Mouse (Mus musculus) embryonic fibroblast, embryonic 13.5 days (primary cell): Measurements from ENCODE around the gene Negr1. TPM values are rescaled to one million over a fixed set of nuclear protein-coding genes. Genes with fewer than 3 reads are reported as not detected.

Source experiments
- H3K27ac ChIP-seq: 2 replicates; pipeline ENCODE4 v1.5.1; 2012; ENCODE audit warnings: low read length, control low read depth, inconsistent platforms; ENCODE audit not compliant: insufficient read depth
- H3K4me1 ChIP-seq: 2 replicates; pipeline ENCODE4 v1.6.1; 2011; ENCODE audit warnings: low read length; ENCODE audit not compliant: control insufficient read depth, insufficient read depth
- H3K4me3 ChIP-seq: 2 replicates; pipeline ENCODE4 v1.5.1; 2011; ENCODE audit warnings: mild to moderate bottlenecking, control low read depth, low read length; ENCODE audit not compliant: insufficient read depth
- CTCF ChIP-seq: IDR thresholded peaks from 2 replicates; pipeline ENCODE4 v1.5.1; 2011; ENCODE audit warnings: mild to moderate bottlenecking, control low read depth, low read length, moderate library complexity, borderline replicate concordance; ENCODE audit not compliant: insufficient read depth
- POLR2A ChIP-seq: IDR thresholded peaks from 2 replicates; pipeline ENCODE4 v1.6.1; 2011; ENCODE audit warnings: low read depth, mild to moderate bottlenecking, control low read depth, low read length, moderate library complexity
- polyA plus RNA-seq: library from polyadenylated mRNA; stranded (reverse); fragments of >200 nt; gene quantifications from 2 replicates; pipeline ENCODE4 v1.2.4, GENCODE M21; 2011; ENCODE audit warnings: low read depth; ENCODE audit not compliant: missing spikeins, insufficient read length

Gene Negr1
- polyA plus RNA-seq = 2.2 and 2.4 TPM in 2 replicates

DNA sequence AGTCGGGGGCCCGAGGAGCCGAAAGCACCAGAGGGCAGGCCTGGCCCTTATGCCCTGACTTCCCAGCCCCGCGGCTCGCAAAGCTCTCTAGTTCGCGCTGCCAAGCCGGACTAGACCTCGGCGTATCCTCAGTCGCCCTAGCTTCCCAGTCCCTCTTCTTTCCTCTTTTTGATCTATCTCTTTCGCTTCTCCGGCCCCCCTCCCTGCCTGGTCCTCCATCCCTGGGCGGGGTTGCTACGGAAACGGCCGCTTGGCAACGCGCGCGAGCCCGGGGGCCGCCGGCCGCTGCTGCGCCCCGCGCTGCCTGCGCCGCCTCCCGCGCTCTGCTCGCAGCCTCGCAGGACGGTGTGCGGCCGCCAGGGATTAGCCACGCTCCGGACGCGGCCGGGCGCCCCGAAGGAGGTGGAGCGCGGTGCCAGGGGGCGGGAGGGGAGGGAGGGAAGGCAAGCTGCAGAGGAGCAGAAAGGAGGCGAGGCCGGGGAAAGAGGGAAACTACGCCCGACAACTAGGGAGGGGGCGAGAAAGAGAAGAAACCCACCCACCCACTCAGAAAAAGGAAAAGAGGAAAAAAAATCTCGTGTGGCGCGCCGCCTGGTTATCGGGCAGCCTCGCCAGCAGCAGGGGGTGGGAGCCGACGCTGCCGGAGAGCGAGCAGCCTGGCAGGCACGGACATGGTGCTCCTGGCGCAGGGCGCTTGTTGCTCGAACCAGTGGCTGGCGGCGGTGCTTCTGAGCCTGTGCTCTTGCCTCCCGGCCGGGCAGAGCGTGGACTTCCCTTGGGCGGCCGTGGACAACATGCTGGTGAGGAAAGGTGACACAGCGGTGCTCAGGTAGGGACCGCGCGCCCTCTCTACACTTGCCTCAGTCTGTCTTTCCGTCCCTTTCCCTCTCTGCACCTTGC lies at the start of gene Negr1:
Negr1 (plus strand) TSS at position 271 of the 900 bp plus-strand sequence.
- Histone ChIP-seq H3K27ac (peak within 1 kb of the TSS; percentile 11; the same call in 1 of the 2 replicates), H3K4me1 (peaks cover 6% of the 10 kb centered on the region), H3K4me3 (peak within 1 kb of the TSS; percentile 75)
- no peak; the same call in 1 of the 2 replicates for TF ChIP-seq POLR2A
- TF ChIP-seq CTCF = no peak

DNA sequence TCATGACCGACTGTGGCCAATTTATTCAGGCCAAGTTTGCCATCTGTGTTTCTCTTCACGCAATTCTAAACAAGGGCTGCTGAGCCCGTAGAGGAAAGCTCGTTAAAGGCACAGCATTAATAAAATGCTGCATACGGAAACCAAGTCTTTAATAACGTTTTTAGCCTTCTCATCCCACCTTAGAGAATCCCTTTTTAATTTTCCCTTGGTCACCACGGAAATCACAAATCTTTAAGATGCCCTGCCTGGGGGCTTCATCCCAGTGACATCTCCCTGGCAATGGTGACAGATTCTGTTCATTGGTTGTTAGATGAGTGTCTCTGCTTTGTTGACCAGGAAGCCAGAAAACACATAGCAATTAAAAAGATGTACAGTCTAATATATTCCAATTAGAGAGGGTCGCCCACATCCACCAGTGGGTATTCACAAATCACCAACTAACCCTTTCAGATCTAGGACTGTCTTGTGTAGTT lies 35.1 kb upstream of the Negr1 start:
- Histone ChIP-seq H3K4me1 (no peaks in the 10 kb centered on the region), H3K27ac (no peak overlapping the region), H3K4me3 (no peak overlapping the region)
- TF ChIP-seq POLR2A (no peak), CTCF (no peak)

DNA sequence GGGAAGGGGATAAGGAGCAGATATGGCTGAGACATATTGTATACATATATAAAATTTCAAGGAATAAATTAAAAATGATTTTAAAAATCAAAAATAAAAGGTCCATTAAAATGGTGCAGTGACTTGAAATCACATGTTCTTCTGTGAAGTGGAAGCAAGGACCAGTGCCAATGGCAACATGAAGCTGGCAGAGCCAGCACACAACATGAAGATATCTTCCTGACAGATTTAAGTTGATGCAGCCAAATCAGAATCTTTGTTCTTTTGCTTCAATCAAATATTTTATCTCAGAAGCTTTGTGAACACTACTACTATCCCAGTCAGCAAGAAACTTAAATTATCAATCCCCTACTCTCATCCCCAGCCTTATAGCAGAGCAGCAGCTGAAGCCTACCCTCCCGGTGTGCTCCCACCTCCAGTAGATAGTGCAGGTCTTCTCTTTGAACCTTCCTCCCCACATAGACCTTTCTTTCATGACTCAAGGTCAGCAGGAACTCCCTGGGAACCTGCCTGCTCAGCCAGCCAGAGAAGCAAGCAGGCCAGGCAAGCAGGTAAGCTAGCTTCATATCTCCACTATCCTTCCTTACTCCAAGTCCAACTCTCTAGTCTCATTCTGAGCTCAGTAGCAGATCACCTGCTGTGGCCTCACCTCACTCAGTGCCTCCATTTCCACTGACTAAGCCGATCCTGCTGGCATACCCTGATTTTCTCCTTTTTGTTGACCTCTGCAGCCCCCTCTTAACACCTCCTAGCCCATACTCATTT lies 34.2 kb upstream of the Negr1 start:
- Histone ChIP-seq H3K4me3 (no peak overlapping the region), H3K4me1 (no peaks in the 10 kb centered on the region), H3K27ac (no peak overlapping the region)
- no peak for TF ChIP-seq CTCF
- TF ChIP-seq POLR2A = no peak

DNA sequence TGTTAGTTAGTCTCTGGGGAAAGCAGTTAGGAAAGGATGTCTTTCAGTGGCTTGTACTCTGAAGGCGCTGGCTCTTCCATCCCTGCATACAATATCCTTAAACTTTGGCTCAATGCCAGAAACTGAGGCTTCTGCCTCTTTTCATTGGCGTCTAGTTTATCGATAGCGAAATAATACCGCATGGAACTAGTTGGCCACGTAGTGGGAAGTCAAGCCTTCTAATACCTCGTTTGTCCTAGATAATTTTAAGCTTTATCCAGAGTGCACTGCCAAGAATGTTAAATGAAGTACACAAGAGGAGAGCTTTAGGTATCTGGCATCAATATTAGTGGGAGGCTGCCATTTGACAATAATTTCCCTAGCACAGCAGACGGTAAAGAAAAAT lies 2.2 kb upstream of the Negr1 start:
- no peak overlapping the region for H3K4me3 ChIP-seq

DNA sequence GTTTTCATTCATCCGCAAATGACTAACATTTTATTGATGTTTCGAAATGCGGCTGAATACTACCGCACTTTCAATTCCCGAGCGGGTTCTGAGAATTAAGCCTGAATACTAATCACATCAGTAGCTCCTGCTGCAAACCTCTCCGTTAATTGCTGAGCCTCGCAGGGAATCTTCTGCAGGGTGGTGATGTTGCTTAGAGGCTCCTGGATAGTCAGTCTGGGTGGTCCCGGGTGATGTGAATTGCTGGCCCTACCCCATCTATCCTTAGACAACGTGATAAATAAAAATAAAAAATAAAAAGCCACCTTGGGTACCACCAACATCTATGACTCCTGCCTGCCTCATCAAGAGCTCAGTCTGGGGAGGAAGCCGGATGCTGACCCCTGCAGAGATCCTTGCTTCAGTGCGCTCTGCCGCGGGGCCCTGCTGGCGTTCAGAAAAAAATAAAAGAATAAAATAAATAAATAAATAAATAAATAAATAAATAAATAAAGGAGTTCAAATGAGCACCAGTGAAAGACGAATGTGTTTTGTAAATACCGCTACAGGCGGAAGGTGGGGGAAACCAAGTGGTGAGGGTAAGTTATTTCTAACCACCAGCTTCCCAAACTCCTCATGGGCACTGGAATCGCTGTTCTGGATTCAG lies 1.6 kb upstream of the Negr1 start:
- TF ChIP-seq POLR2A (no peak), CTCF (no peak)
- peak overlapping the region; percentile 41; the same call in 1 of the 2 replicates for H3K4me3 ChIP-seq
- H3K27ac ChIP-seq = no peak overlapping the region
- peaks cover 6% of the 10 kb centered on the region for H3K4me1 ChIP-seq

More for the DNA sequence above, 2.2 kb upstream of the Negr1 start:
- Histone ChIP-seq H3K27ac (no peak overlapping the region), H3K4me1 (peaks cover 6% of the 10 kb centered on the region)
- TF ChIP-seq POLR2A (no peak), CTCF (no peak)

DNA sequence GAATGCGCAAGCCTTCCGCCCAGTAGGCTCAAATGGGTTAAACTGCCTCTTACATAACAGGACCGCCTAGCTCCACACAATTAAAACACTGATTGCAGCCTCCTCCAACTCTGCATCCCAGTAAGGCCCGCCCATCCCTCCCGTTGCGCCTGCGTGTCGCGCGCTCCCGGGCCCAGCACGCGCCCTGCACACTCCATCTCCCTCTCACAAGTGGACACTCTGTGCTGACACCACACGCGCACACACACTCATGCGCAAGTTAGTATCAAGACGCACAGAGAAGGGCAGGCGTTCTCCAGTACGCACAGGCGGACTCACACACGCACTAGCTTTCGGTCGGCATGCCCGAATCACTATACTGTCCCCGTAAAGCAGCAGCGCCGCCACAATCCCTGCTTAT lies 828 bp upstream of the Negr1 start:
- peak overlapping the region; percentile 41 for H3K4me3 ChIP-seq
- no peak overlapping the region for H3K27ac ChIP-seq
- peaks cover 6% of the 10 kb centered on the region for H3K4me1 ChIP-seq
- 0 out of 2 replicates have a peak, but pooled peaks have one; percentile 0 for TF ChIP-seq CTCF
- TF ChIP-seq POLR2A = peak; percentile 92

DNA sequence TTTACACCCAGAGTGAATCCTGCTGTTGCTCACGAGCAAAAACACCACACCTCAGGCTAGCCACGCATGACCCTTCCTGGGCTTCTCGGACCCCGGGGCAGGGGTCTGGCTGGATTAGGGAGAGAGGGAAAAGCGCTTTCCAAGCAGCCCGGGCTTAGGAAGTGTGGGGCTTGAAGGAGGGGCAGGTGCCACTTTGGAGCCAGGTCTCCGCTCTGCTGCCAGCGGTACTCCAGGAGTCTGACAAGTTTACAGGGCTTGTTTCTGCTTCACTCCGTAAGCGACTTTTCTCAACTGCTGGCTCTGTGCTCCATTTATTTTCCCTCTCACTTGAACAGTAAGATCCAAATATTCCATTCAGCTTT lies 811 bp downstream of the Negr1 start:
- peaks cover 5% of the 10 kb centered on the region for H3K4me1 ChIP-seq
- H3K27ac ChIP-seq = no peak overlapping the region
- peak overlapping the region; percentile 75 for H3K4me3 ChIP-seq
- TF ChIP-seq POLR2A (no peak), CTCF (no peak)

DNA sequence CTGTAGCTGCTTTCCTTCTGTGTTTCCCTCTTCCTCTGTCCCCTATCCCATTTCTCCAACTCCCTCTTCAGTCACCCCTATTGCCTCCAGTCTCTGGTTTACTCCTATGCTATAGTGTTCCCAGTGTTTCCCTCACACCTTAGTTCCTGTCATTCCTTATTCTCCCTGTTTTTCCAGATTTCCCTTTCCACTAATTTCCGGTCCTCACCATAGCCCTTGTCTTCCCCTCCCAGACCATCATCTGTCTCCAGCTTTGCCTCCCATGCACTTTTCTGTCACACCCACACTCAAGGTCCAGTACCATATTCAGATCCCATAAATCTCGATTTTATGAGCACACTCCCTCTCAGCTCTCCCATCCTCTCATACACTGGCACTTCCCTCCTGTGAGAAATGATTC lies 1.2 kb downstream of the Negr1 start:
- TF ChIP-seq CTCF = no peak
- no peak for TF ChIP-seq POLR2A
- H3K4me1 ChIP-seq = peaks cover 1% of the 10 kb centered on the region; the same call in 1 of the 2 replicates
- H3K27ac ChIP-seq = no peak overlapping the region
- no peak overlapping the region for H3K4me3 ChIP-seq

DNA sequence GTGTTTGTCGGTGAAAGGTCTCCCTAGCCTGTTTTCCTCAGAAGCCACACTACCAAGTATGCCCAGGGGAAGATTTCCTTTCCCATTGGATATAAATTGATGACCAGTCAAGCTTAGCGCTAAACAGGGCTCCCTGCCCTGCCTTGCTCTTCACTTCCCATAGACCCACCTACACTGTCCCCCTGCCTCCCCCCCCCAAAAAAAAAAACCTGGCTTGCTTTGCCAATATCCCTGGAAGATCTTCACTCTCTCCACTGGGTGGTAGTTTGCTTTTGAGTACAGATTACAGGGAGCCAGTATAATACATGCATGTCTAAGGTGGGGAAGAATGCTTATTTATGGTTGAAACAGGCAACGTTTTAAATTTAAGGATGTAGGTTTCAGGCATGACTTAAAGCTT lies 1.8 kb downstream of the Negr1 start:
- Histone ChIP-seq H3K4me1 (no peaks in the 10 kb centered on the region; the same call in 1 of the 2 replicates), H3K4me3 (no peak overlapping the region), H3K27ac (no peak overlapping the region)
- TF ChIP-seq POLR2A (no peak), CTCF (no peak)

DNA sequence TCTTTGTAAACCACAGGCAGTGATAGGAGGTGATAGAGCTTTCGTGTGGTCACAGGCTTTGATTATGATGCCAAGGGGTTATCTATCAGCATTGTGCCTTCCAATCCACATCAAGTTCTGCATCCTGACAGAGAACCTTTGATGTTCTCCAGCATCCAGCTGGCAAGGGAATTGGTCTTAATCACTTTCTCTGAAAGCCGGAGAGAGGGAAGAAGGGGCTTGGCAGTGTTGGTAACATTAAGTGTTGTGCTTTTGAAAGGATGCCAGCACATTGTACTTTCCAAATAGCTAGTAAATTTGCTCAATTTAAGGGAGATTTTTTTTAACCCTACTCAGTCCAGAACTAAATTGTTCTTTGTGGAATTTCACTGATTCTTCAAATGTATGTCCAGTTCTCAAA lies 11.9 kb downstream of the Negr1 start:
- Histone ChIP-seq H3K27ac (no peak overlapping the region), H3K4me1 (no peaks in the 10 kb centered on the region), H3K4me3 (no peak overlapping the region)
- TF ChIP-seq POLR2A = no peak
- no peak for TF ChIP-seq CTCF
